Mouse (Mus musculus) macrophage (primary cell): ENCODE measurements around the gene Cebpg. TPM values are rescaled to one million over a fixed set of nuclear protein-coding genes. Genes with fewer than 3 reads are reported as not detected.

Source experiments
- H3K27ac ChIP-seq: fragments of 350-480 bp; formaldehyde crosslinking; 2 replicates; pipeline ENCODE4 v1.9.0; 2021
- H3K36me3 ChIP-seq: fragments of 350-480 bp; formaldehyde crosslinking; 2 replicates; pipeline ENCODE4 v1.9.0; 2021; ENCODE audit errors: inconsistent target
- H3K4me3 ChIP-seq: fragments of 350-480 bp; formaldehyde crosslinking; 2 replicates; pipeline ENCODE4 v1.9.0; 2021; ENCODE audit errors: inconsistent target
- H3K79me2 ChIP-seq: fragments of 350-480 bp; formaldehyde crosslinking; 2 replicates; pipeline ENCODE4 v1.9.0; 2021; ENCODE audit errors: inconsistent target
- WGBS: methylation state at CpG from one replicate; pipeline ENCODE4 v1.1.7; 2026; ENCODE audit warnings: inconsistent platforms; ENCODE audit not compliant: missing documents; 5-methylcytosine and 5-hydroxymethylcytosine counted together
- polyA plus RNA-seq: library from polyadenylated mRNA; stranded (reverse); fragments of 250-400 nt; gene quantifications from 3 replicates; pipeline ENCODE4 v1.2.4, GENCODE M21; 2018; ENCODE audit warnings: inconsistent platforms

The Cebpg gene
- polyA plus RNA-seq, 1 experiment from 2014 or later, result 31.4 TPM

DNA sequence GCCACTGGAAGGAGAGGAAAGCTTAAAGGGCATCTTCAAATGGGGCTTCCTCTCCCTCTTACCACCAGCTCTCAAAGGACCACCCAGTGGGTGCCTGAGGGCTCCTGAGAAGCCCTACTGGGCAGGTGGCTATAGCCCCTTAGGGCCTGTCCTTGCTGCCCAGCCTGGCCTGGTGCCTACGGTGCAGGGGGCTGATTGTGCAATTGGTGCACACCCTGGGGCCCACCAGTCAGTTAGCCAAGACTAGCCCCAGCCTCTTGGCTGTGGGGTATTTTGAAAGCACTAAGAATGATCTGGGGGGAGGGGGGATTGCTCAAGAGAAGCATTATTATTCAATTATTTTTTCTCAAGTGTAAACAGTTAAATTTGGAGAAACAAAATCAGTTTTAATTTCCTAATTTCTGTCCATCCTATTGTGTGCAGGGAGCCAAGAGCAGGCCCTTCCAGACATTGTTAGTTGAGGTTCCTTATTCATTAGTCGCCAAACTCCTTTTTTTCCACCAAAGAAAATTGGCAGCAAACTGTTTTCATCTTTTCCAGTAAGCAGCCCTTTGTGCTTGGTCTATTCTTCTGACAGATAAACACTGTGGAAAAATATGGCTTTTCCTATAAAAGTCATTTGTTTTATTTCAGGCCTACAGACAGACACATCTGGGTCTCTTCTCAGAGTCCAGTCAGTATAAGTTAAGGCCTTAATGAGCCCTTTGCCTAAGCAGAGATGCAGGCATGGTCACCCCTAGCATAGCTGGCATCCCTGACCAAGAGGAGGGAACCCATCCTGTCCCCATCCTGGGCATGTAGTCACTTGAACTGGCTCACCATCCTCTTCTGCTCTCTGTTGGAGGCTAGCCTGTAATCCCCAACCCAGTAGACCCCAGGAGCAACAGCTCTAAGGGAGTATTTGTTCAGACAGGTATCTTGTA is 14.8 kb downstream of the Cebpg start:
- Histone ChIP-seq H3K79me2 (peaks cover 40% of the 10 kb centered on the region), H3K4me3 (no peak overlapping the region), H3K27ac (no peak overlapping the region), H3K36me3 (peaks cover 34% of the 10 kb centered on the region)
- WGBS, result 43% methylated on average over 2 of the region's 2 CpGs

DNA sequence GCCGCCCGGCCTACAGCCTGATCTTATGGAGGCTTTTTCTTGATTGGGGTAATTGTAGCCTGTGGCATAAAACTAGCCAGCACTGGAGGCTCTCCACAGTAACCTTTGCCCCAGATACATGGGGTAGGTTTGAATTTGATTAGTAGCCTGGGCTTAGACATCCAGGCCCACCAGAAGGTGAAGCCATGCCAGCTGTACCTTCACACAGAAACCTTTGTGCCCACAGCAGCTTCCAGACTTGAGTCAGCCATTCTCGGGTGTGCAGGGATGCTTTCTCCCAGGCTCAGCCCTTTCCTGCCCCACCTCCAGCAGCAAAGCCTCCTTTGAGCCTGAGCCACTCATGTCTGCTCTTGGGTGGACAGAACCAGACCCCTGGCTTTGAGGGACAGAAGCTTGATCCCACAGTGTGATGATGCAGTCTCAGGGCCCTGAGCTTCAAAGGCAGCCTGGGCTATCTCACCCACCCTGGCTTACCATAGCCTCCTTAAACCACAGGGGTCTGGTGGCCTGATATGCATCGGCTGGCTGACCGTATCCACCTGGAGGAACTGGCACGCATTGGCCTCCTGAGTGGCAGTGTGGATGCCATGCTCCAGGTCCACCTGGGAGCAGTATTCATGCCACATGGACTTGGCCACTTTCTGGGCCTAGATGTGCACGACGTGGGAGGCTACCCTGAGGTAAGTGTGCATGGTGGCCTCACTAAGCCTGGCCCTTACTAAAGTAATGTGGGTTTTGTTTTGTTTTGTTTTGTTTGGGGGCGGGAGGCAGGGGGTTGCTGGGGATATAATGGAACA is 16.0 kb downstream of the Cebpg start:
- Histone ChIP-seq H3K4me3 (no peak overlapping the region), H3K36me3 (peaks cover 29% of the 10 kb centered on the region)
- 93% methylated on average over 8 of the region's 9 CpGs for WGBS

DNA sequence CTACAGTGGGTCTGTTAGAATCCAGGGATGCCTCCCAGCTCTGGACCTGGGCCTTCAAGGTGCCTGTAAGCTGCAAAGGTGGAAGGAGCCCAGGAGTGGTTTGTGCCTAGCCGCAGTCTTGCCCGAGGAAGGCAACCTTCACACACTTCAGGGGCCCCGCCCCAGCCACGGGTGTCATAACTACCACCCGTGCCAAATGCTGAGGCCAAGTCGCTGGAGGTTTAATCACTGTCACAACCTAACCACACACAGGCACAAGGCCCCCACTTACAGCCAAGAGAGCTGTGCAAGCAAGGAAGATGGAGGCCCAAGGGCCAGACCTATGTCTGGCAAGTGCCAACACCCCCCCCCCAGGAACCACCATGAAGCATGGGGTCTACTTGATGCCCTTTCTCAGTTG is 19.0 kb downstream of the Cebpg start:
- WGBS, result 67% methylated on average over 6 of the region's 6 CpGs
- Histone ChIP-seq H3K79me2 (no peaks in the 10 kb centered on the region; the same call in 1 of the 2 replicates), H3K36me3 (peaks cover 26% of the 10 kb centered on the region), H3K27ac (no peak overlapping the region), H3K4me3 (no peak overlapping the region)

More for the DNA sequence above, 16.0 kb downstream of the Cebpg start:
- Histone ChIP-seq H3K79me2 (peaks cover 28% of the 10 kb centered on the region; the same call in 1 of the 2 replicates), H3K27ac (no peak overlapping the region)

DNA sequence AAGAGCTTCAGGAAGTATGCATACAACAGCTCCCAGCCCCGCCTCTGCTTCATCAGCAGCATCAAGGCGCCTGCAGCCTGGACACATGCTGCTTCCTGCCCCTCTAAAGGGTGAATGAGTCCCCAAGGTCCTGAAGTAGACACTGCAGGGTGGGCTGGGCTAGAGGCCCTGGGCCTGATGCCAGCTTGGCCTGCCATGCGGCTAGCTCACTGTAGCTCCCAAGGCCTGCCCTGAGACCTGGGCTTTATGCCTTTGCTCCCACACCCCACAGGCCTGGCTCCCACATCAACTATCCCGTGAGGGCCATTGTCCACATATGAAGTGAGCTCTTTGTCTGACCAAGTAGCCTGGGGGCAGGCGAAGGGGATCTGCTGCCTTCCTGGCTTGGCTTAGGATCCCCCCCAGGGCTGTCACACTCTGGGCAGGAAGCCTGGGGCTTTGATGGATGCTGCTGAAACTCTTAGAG is 20.1 kb downstream of the Cebpg start:
- no peak overlapping the region for H3K27ac ChIP-seq
- H3K36me3 ChIP-seq, result peaks cover 37% of the 10 kb centered on the region
- H3K79me2 ChIP-seq, result no peaks in the 10 kb centered on the region; the same call in 1 of the 2 replicates
- no peak overlapping the region for H3K4me3 ChIP-seq
- WGBS, result 93% methylated on average over 5 of the region's 5 CpGs

DNA sequence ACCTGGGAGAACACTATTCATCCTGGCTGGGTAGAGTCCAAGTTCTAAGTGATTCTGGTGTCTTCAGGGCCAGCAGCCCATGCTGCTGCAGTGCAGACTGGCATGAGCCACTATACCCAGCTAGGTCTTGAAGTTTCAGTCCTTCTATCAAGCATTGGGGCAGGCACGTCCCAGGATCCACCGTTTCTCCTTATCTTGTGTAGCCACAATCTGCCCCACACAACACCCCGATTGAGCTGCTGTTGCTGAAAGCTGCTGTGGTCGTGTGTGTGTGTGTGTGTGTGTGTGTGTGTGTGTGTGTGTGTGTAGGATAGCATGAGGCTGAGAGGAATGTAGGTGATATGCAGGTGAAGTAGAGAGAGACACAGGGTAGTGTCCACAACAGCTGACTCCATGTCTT is 20.8 kb downstream of the Cebpg start:
- Histone ChIP-seq H3K79me2 (no peaks in the 10 kb centered on the region; the same call in 1 of the 2 replicates), H3K4me3 (no peak overlapping the region), H3K36me3 (peaks cover 37% of the 10 kb centered on the region), H3K27ac (no peak overlapping the region)
- 88% methylated on average over 4 of the region's 4 CpGs for WGBS

DNA sequence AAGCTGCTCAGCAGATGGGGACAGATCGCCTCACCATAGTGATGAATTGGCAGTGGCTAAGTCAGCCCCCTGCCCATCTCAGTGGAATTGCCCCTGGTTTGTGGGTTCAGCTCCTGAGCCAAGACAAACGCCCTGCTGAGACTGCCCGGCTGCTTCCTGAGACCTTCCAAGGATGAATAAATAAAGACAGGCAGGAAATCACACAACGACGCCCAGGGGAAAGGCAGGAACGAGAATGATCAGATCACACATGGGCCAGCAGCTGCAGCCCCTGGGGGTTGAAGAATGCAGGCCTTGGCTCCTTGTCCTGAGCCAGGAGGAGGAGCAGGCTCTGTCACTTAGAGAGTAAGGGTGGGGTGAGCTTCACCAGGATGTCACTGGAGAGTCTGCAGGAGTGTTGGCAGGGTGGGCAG is 21.2 kb downstream of the Cebpg start:
- 85% methylated on average over 6 of the region's 6 CpGs for WGBS
- Histone ChIP-seq H3K79me2 (no peaks in the 10 kb centered on the region; the same call in 1 of the 2 replicates), H3K36me3 (peaks cover 34% of the 10 kb centered on the region), H3K27ac (no peak overlapping the region), H3K4me3 (no peak overlapping the region)

DNA sequence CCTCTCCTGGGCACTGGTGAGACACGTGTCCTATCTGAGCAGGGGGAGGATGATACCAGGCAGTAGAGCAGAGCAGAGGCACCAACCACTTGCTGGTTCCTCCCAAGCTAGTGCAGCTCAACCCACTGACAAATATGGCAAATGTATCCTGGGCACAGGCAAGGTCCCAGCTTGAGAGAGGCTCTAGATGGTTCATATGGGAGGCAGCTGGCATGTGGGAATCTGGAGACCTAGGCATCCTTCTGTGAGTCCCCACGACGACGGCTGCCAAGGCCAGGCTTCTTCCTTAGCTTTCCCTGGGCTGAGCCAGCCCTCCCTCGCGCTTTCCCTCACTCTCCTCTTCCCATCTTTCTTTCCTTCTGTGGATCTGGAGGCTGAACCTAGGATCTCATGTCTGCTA is 25.8 kb downstream of the Cebpg start:
- 94% methylated on average over 3 of the region's 6 CpGs for WGBS
- no peak overlapping the region for H3K4me3 ChIP-seq
- H3K36me3 ChIP-seq, result peaks cover 34% of the 10 kb centered on the region
- no peaks in the 10 kb centered on the region; the same call in 1 of the 2 replicates for H3K79me2 ChIP-seq
- H3K27ac ChIP-seq, result no peak overlapping the region

DNA sequence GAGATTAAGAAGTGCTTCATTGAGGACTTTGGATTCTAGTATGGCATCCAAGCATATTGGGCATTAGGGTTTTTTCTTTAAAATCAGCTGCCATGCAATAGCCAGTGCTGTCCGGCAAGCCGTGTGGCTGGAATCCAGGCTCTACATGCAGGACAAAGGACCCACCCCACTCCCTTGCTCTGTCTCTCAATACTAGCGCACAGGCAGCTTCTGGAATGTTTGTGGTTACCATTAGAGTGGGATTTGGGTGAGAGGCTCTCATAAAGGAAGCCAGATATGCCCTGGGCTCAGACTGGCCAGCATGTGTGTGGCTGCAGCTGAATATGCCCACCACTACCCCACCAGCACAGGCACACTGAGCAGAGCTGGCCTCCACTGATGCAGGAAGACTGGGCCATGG is 26.7 kb downstream of the Cebpg start:
- WGBS, result 100% methylated on average over 3 of the region's 3 CpGs
- peak overlapping the region; percentile 92; the same call in 1 of the 2 replicates for H3K27ac ChIP-seq
- H3K4me3 ChIP-seq, result no peak overlapping the region
- no peaks in the 10 kb centered on the region; the same call in 1 of the 2 replicates for H3K79me2 ChIP-seq
- H3K36me3 ChIP-seq, result peaks cover 25% of the 10 kb centered on the region

DNA sequence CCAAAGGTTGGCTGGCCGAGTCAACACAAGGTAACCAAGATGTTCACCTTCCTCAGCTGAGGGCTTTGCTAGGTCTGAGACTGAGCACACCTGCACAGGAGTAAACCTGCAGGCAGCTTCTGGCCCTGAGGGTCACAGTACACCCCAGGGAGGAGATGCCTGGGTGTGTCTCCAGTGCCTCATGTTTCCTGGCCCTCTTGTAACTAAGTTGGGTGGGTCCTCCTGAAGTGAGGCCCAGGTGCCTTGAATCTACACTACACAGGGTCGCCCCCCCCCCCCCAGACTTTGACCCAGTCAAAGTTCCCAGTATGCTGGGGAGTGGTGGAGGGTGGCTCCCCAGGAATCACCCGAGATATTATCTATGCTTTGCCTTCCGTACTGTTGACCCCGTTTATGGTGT is 27.1 kb downstream of the Cebpg start:
- 90% methylated on average over 5 of the region's 5 CpGs for WGBS
- Histone ChIP-seq H3K36me3 (peaks cover 22% of the 10 kb centered on the region), H3K4me3 (no peak overlapping the region), H3K27ac (peak overlapping the region; percentile 92), H3K79me2 (no peaks in the 10 kb centered on the region; the same call in 1 of the 2 replicates)

DNA sequence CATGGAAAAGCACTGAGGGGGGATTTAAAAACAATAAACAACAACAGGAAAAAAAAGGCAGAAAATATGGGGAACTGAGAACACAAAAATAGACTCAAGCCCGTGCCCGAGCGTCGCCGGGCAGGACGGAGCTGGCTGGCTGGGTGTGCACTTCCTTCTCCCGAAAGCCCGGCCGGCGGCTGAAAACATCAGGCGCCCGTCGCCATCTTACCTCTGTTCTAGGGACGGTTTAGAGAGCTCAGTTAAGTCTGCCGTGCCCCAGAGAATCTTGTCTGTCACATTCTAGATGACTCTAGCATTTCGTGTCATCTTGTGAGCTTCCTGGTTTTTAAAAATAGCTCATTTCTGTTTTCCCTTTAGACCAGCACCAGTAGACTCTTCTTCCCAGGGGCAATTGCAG is 27.8 kb downstream of the Cebpg start:
- H3K4me3 ChIP-seq, result no peak overlapping the region
- H3K27ac ChIP-seq, result peak overlapping the region; percentile 92
- WGBS, result 2% methylated on average over 16 of the region's 16 CpGs
- no peaks in the 10 kb centered on the region; the same call in 1 of the 2 replicates for H3K79me2 ChIP-seq
- H3K36me3 ChIP-seq, result peaks cover 22% of the 10 kb centered on the region

DNA sequence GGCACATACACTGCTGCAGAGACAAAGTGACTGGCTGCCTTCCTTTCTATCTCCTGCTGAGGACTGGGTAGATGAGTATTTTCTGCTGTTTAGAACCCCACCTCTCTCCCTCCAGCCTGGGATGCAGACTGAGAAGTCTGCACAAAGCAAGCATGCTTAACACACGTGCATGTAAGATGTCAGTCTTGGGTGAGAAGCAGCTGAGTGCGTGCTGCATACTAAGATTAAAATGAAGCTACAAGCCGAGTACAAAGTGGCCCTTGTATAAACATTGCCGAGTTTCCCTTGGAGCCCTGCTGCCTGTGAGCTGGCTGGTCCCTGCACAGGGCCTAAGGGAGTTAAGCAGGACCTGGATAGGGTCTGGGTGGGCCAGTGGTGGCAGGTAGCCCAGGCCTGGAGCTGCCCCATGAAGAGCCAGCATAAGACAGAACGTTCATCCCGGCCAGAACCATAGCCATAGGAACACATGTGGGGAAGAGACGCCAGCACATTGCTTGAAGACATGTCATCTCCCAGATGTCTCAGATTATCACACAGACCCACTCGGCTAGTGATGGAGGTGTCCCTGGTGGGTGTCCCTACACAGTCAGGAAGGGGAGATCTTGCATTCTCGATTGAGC is 28.5 kb downstream of the Cebpg start:
- Histone ChIP-seq H3K27ac (peak overlapping the region; percentile 92), H3K4me3 (no peak overlapping the region), H3K79me2 (no peaks in the 10 kb centered on the region; the same call in 1 of the 2 replicates), H3K36me3 (peaks cover 22% of the 10 kb centered on the region)
- 90% methylated on average over 9 of the region's 9 CpGs for WGBS

DNA sequence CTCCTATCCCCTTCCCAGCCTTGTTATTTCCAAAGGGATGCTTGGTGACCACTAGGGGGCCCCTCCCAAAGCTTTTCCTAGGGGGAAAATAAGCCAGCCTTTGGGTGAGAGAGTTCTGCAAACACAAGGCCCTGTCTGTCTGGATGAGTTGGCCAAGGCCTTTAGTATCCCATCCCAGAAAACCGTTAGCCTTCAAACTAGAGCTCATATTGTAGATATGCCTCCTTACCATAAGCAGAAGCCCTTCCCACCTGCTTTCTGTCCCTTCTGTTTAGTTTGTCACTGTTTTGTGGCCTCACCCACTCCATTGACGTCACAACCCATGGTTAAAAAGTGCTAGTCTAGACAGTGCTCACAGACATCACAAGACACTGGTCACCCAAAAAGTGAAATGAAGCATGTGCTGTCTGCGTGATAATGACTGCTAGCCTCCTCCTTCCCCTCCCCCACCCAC is 29.5 kb downstream of the Cebpg start:
- H3K79me2 ChIP-seq, result no peaks in the 10 kb centered on the region; the same call in 1 of the 2 replicates
- 60% methylated on average over 3 of the region's 3 CpGs for WGBS
- peak overlapping the region; percentile 92 for H3K27ac ChIP-seq
- H3K36me3 ChIP-seq, result peaks cover 22% of the 10 kb centered on the region; the same call in 1 of the 2 replicates
- no peak overlapping the region for H3K4me3 ChIP-seq

DNA sequence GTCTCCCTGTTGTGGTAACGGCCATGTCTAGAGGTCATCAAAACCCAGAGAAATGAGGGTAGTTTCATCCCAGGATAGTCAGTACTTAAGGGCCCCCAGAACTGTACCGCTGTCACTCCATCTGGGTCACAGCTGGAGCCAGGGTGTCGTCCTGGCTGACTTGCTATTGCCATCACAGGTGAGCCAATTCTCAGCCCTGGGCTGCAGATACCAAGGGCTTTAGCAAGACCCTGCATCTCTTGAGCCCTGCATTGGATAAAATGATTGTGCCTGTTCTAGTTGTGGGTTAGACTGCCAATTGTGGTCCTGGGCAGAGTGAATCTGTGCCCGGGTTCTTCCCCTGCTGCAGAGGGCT is 30.1 kb downstream of the Cebpg start:
- Histone ChIP-seq H3K79me2 (no peaks in the 10 kb centered on the region; the same call in 1 of the 2 replicates), H3K4me3 (no peak overlapping the region), H3K27ac (peak overlapping the region; percentile 92), H3K36me3 (peaks cover 22% of the 10 kb centered on the region)
- 90% methylated on average over 3 of the region's 4 CpGs for WGBS
